Mouse (Mus musculus) thymus, postnatal 36 days (tissue): Measurements from ENCODE around the gene Dusp28.

Experiments used
- DNase-seq, 2 experiments: peaks; one replicate each; pipeline ENCODE4 v3.0.0; 2022; ENCODE audit warnings: mixed read lengths in 2 of 2

The Dusp28 gene

DNA sequence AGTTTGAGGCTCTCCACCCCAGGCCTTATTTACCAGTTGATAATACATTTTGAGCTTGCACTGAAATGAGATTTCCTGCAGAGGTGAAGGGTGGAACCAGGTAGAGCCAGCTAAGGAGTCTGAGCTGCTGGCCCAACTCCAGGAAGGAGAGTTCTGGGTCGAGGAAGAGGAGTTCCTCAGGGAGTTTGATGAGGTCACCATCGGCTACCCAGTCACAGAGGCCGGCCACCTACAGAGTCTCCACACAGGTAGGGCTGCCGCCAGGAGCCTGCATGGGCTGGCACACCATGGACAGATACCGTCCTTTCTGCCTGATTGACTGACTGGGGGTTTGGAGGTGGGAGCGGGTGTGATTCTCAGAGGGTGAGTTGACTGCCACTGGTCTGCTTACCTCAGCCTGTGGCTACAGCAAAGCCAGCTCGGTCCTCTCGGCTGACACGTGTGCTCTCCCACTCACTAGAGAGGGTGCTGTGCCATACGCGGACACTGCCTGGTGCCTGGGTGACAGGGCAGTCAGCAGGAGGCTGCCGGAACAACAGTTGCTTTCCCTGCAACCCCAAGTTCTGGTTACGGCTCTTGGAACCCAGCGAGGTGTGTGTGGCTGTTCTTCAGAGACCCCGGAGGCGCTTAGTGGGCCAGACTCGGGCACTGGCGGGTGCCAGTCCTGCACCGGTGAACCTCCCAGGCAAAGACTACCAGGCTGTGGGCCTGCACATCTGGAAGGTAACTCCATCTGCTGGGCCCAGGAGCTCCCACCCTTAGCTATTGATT lies 36.6 kb downstream of the Dusp28 start:
- DNase-seq = no peak

DNA sequence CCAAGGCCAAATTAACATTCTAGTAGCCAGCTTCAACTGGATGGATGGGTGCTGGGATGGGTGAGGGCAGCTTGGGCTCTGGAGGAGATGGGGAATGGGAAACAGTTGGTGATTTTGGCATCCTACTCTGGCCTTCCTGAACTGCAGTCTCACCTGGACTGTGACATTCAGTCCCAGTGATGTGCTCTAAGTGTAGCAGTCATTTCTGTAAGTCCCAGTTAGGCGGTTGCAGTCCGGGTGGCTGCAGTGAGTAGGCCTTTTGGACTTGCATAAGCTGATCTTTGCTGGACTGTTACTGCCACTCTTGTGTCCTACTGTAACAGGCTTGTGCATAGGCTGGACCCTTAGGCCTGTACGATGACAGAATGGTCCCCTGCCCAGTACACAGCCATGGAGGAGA lies 41.2 kb downstream of the Dusp28 start:
- DNase-seq = no peak

DNA sequence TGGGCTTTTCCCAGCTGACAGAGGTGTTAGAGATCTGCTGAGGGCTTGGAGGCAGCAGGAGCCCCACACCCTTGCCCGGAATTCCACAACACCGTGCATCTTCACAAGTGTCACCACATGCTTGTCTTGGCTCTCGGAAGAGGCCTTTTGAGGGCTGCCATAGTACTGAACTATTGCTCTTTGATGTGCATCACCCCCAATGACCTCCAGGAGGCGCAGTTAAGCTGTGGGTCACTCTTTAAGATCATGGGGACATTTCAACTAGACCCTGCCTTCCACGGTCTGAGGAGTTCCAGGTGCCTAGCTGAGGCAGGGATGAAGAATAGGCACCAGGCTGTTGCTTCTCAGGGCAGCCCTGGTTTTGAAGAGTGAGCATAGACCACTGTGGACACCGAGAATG lies 42.6 kb downstream of the Dusp28 start:
- peak in 1 of 2 experiments; percentile 15 for DNase-seq

DNA sequence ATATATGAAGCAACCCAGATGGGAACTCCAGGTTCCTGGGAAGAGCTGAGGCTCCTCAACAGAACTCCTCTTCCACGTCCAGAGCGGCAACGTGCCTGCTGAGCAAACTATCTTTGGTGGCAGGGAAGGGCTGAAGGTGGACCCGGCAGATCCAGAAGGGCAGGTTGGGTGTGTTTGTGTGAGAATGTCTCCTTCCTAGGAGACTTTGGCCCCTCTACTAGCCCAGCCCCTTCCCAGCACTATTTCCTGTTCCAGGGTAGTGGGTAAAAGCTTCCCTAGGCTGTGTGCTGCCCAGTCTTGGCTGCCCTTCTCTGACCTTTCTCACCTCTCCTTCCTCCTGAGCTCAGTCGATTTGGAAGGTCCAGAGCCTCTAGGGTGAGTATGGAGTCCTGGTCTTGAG lies 43.8 kb downstream of the Dusp28 start, which contains the start of gene Gpr35:
Gene Gpr35 (plus strand): TSS at position 259 of the 400 bp plus-strand sequence.
- no peak for DNase-seq

DNA sequence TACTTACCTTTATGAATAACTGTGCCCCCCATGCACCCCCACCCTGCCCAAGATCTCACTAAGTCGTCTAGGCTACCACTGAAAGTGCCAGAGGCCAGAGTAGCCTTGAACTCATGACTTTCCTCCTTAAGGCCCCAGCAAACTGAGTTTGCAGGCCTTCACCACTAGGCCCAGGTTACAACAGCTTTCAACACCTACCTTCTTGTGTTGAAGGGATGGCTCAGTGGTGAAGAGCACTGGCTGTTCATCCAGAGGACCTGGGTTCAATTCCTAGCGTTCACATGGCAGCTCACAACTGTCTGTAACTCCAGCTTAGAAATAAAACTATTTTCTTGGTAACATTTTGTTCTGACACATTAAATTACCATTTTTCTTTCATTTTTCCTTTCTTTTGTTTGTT lies 46.9 kb downstream of the Dusp28 start:
- DNase-seq = no peak

DNA sequence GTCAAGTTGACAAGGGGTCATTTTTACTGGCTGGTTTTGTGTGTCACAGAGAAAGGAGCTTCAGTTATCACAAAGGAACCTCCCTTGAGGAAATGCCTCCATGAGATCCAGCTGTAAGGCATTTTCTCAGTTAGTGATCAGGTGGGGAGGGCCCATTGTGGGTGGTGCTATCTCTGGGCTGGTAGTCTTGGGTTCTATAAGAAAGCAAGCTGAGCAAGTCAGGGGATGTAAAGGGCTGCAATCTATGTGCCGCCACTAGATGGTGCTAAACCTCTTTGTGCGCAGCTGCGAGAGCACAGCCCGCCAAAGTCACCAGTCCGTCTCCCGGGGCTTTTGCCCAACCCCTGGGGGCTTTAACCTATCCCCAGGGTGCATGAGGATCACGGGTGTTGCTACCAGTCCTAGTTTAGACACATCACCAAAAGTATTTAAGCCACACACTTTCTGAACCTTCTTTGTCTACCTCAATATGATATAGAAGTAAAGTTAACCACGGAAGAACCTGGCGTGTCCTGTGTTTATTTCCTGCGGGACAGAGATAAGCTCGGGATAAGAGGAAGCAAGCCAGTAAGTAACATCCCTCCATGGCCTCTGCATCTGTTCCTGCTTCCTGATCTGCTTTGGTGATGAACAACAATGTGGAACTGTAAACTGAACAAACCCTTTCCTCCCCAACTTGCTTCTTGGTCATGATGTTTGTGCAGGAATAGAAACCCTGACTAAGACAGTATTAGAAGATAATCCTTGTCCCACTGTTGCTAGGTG lies 50.0 kb downstream of the Dusp28 start:
- DNase-seq = peak; percentile 64 to 69
